Mouse (Mus musculus): ENCODE measurements at regions not wholly inside any gene's neighbourhood (a gene's known extent, or its start where the extent isn't known, plus 50 kb on each side); places are given as distances from the start of the nearest gene placed in this dataset.

DNA sequence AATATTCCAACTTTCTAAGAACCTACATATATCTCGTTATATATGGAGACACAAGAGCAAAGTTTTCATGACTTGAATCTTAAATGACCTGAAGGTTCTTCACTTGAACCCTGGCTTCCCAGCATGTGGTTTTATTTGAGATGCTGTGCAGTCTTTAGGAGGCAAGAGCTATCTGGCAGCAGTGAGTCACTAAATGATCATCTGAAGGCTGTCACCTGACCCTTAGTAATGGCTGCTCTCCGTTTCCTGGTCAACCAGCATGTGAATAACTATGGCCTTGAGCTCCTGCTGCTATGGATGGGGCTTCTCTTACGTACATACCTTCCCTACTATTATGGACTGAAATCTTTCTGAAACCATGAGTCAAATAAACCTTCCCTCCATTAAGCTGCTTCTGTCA lies 149.8 kb upstream of the Zpld1 start:
- no peak for DNase-seq (ENCODE audit: low spot score)

- no peak for DNase-seq (ENCODE audit: low spot score)
These were observed 145.2 kb upstream of the Zpld1 start for GRCm38 (mm10) chr16:55442821-55443581.

- DNase-seq (ENCODE audit: low spot score), result no peak
These were observed 137.6 kb upstream of the Zpld1 start for GRCm38 (mm10) chr16:55435139-55435968.

- no peak for DNase-seq (ENCODE audit: low spot score)
These were observed 124.0 kb upstream of the Zpld1 start for GRCm38 (mm10) chr16:55421569-55422342.

DNA sequence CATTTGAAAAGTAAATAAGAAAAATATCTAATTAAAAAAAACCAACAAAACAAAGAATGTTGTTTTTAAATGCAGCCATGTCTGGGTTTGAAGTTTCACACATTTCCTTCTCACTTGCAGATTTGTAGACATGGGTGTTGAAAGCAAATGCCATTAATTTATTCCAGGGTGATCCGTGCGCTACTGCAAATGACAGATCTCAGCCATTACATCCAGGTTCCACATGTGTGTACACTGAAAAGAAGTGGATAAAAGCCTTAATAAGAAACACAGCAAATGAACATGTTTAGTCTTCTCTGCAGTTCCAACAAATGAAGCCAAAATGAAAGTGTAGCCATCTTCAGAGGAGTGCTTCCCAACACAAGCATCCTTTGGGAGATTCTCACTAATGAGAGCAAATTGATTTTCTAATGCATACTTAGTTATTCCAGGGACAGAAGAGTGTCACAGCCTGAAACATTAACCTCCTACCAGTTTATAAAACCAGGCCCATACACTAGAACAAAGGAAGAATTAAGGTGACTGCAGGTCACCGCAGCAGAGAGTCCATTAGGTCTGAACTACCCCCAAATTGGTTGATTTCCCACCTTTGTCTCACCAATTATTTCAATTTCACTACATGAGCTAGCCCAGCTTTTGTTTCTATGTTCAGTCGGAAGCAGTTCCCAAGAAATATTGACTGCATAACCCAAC lies 123.2 kb upstream of the Zpld1 start:
- peak; percentile 9 for DNase-seq (ENCODE audit: low spot score)

DNA sequence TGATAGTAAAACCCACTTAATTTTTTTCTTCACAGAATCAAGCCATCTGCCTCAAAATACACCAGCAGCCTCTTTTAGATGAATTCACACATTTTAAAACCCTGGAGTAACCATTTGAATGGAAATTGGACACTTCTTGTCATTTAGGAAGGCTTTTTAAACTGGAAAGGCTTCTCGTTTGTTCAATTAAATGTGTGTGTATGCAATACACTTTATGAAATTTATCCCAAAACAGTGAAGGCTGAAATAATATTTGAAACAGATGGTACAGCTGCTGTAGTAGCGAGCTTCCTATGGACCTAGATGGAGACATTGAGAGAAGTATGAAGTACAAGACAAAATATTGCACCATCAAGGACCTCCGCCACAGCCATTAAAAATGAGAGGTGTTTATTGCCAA lies 121.1 kb upstream of the Zpld1 start:
- no peak for DNase-seq (ENCODE audit: low spot score)

DNA sequence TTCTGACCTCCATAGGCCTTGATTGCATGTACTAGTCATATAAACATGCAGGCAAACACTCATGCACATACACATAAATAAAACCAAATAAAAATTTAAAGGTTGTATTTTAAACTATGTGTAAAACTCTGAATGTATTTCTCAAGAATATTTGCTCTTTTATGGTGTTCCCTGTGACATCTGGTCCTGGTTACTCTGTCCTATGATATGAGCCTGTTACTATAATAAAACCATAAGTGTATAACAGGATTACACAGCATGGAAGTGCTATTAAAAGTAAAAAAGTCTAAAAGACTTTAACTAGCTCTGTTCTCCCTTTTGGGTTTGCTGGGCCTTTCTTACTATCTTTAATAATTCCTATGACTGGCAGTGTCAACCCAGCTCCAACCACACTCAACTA lies 103.0 kb upstream of the Zpld1 start:
- DNase-seq (ENCODE audit: low spot score), result no peak

DNA sequence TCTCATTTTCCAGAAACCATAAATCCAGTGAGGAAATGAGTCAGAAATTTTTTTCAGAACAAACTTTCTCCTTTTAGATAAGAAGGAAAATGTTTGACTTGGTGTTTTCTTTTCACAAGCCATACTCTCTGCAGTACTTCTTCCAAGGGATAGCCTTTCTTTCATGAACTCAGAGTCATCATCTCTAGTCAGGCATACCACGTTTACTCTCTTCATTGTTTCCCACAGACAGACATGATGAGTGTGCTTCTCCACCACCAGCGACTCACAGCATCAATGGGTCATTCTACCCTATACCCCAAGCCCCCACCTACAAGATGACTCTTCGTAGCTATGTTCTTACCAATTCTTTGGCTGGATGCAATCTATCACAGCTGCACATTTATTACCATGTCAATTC lies 97.1 kb upstream of the Zpld1 start:
- no peak for DNase-seq (ENCODE audit: low spot score)

DNA sequence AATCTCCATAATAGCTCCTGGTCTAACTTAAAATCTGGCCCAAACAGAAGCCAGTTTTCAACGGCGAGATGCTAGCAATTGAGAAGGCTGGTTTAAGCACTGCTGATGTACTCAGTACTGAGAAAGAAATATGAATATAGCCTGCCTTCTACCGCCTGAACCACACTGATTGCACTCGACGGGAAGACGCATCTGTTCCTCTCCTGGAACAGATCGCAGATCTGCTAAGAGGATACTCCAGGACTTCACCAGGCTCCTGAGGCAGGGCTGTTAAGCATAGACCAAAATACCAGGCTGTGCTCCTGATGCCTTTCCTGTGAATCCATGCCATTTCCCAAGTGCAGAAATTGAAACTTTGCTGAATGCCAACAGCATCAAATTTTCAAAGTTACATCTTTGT lies 92.6 kb upstream of the Zpld1 start:
- no peak for DNase-seq (ENCODE audit: low spot score)

DNA sequence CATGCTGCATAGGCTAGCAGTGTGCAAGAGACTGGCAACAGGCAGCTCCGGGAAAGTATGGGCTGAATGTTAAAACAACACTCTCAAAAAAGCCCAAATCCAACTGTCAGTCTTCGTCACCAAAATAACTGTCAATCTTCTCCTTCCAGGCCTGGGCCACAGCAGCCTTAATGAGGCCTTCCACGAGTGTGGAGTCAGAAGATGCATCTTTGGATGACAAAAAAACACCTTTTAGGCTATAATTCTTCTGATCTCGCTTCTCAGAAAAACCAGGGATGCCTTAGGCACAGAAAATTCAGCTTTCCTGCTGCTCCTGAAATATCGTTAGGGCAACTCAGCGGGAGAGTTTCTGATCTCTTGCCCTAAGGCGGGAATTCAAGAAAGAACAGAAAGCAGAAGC lies 82.2 kb upstream of the Zpld1 start:
- no peak for DNase-seq (ENCODE audit: low spot score)

GRCm38 (mm10) chr16:55379189-55379588 lies 81.4 kb upstream of the Zpld1 start:
- DNase-seq (ENCODE audit: low spot score), result no peak

GRCm38 (mm10) chr16:55378701-55379100 lies 80.9 kb upstream of the Zpld1 start:
- no peak for DNase-seq (ENCODE audit: low spot score)

DNA sequence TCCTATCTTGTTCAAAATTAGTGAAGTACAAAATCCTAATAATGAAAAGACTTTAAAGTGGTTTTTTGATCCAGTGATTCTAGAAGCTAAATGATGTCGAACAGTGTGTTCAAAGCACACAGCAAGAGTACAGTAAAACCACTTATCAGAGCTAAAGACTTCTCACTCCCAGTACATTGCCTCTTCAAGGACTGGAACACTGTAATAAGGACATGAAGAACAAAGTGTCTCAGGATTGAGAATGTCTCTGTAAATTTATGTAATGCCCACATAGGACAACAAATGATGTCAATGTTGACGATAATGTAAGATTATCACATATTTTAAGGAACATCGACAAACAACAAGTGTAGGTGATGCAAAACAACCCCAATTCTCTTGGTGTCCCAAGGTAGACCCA lies 78.1 kb upstream of the Zpld1 start:
- no peak for DNase-seq (ENCODE audit: low spot score)

GRCm38 (mm10) chr16:55357686-55358085 lies 59.9 kb upstream of the Zpld1 start:
- DNase-seq (ENCODE audit: low spot score), result no peak

DNA sequence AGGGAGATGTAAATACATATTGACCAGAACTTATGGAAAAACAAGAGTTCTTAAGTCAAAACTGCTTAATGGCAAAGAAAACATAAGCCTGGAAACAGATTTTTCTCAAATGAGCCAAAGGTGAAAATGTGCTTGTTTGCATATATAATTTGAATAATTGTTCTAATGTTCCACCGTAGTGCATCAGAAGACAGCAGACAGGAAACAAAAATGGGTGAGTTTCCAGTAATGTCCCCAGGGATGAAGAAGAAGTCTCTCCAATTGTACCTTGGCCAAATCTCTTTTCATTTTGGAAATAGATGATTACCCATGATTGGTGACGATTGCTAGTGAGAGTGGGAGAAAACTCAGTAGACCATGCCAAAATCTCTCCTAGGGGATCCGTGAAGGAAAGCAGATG lies 58.3 kb upstream of the Zpld1 start:
- DNase-seq (ENCODE audit: low spot score), result no peak

All from adipocyte (in vitro differentiated cells).